Mouse (Mus musculus) bone marrow, adult 2 months (tissue): ENCODE data around the gene Rin1. TPM values are rescaled to one million over a fixed set of nuclear protein-coding genes. Genes with fewer than 3 reads are reported as not detected.

Experiments
- H3K27ac ChIP-seq: fragments of 200-500 bp; 2 replicates; pipeline ENCODE4 v1.5.1; 2012; ENCODE audit warnings: low read depth, mild to moderate bottlenecking, control low read depth, inconsistent platforms, low read length; ENCODE audit not compliant: control insufficient read depth, poor library complexity, insufficient read depth
- H3K4me1 ChIP-seq: fragments of 200-500 bp; 2 replicates; pipeline ENCODE4 v1.6.1; 2011; ENCODE audit warnings: low read length; ENCODE audit not compliant: control insufficient read depth, insufficient read depth
- H3K4me3 ChIP-seq: fragments of 200-500 bp; replicated peaks from 2 replicates; pipeline ENCODE3; 2011; ENCODE audit warnings: mild to moderate bottlenecking, low read depth, low read length, control low read depth; ENCODE audit not compliant: control insufficient read depth
- CTCF ChIP-seq: fragments of 200-500 bp; IDR thresholded peaks from 2 replicates; pipeline ENCODE4 v1.5.1; 2011; ENCODE audit warnings: low read length, control low read depth; ENCODE audit not compliant: control insufficient read depth, insufficient read depth
- POLR2A ChIP-seq: fragments of 200-500 bp; IDR thresholded peaks from 2 replicates; pipeline ENCODE4 v1.6.1; 2011; ENCODE audit warnings: low read depth, mild to moderate bottlenecking, control low read depth, low read length, borderline replicate concordance; ENCODE audit not compliant: control insufficient read depth
- WGBS: fragments of 180-500 bp; shearing (Covaris S2); methylation state at CpG from one replicate; pipeline ENCODE4 v1.1.7; 2018; 5-methylcytosine and 5-hydroxymethylcytosine counted together
- polyA plus RNA-seq: library from polyadenylated mRNA; stranded (reverse); fragments of >200 nt; gene quantifications from 2 replicates; pipeline ENCODE4 v1.2.4, GENCODE M21; 2011; ENCODE audit warnings: low replicate concordance; ENCODE audit not compliant: missing spikeins, insufficient read depth, insufficient read length

The Rin1 gene
- polyA plus RNA-seq, 1 experiment, result 3.6 TPM

DNA sequence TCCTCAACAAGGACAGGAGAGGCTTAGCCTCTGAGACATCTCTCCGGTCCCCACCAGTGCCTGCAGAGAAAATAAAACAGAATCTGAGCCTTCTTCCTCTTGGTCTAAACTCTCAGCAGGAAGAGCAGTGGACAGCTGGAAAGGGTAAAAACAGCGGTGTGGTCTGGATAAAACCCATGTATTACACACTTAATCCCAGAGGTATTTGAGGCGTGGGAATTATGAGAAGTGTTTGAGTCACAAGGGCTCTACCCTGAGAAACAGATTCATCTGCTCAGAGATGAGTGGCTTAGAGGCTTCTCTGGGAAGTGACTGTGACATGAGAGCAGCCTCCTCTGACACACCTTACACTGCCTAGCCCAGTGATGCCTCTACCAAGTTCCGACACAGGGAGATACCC lies 32.7 kb upstream of the Rin1 start:
- Histone ChIP-seq H3K4me1 (no peaks in the 10 kb centered on the region; the same call in 1 of the 2 replicates), H3K27ac (no peak overlapping the region), H3K4me3 (no peak overlapping the region)
- no peak for TF ChIP-seq POLR2A
- no peak for TF ChIP-seq CTCF
- 82% methylated on average over 4 of the region's 4 CpGs for WGBS

DNA sequence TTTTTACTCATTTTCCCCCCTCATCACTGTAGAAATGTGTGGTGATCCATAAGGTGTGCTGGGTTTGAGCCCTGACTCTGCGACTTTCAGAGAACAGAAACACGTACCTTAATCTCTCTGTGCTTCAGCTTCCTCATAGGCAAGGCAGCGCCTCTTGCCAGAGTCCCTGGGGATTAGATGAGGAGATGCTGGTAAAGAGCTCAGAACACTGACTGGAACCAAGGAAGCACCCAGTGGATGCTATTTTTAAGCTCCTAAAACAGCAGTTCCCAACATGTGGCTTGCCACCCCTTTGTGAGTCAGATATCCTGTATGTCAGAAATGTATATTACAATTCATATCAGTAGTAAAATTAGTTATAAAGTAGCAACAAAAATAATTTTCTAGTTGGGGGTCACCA lies 32.1 kb upstream of the Rin1 start:
- Histone ChIP-seq H3K4me1 (no peaks in the 10 kb centered on the region; the same call in 1 of the 2 replicates), H3K27ac (no peak overlapping the region)
- WGBS, result 70% methylated on average over 3 of the region's 3 CpGs

DNA sequence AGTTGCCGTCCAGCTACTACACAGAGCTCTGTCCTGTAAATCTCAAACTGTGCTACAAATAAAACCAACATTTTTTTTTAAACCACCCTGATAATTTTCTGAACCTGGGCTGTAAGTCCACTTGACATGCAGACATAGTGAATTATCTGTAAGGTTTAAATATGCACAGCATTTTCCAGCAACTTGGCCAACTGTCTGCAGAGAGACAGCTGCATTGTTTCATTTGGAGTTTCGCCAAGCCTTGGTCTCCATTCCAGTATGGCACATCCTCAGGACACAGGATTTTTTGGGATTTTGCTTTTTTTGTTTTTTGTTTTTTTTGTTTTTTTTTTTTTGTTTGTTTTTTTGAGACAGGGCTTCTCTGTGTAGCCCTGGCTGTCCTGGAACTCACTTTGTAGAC lies 28.9 kb upstream of the Rin1 start:
- H3K27ac ChIP-seq, result no peak overlapping the region
- no peaks in the 10 kb centered on the region; the same call in 1 of the 2 replicates for H3K4me1 ChIP-seq
- WGBS, result 84% methylated on average over 2 of the region's 2 CpGs
- no peak for TF ChIP-seq CTCF
- TF ChIP-seq POLR2A, result no peak
- H3K4me3 ChIP-seq, result no peak overlapping the region

More for the DNA sequence above, 32.1 kb upstream of the Rin1 start:
- TF ChIP-seq POLR2A, result no peak
- TF ChIP-seq CTCF, result no peak
- no peak overlapping the region for H3K4me3 ChIP-seq

DNA sequence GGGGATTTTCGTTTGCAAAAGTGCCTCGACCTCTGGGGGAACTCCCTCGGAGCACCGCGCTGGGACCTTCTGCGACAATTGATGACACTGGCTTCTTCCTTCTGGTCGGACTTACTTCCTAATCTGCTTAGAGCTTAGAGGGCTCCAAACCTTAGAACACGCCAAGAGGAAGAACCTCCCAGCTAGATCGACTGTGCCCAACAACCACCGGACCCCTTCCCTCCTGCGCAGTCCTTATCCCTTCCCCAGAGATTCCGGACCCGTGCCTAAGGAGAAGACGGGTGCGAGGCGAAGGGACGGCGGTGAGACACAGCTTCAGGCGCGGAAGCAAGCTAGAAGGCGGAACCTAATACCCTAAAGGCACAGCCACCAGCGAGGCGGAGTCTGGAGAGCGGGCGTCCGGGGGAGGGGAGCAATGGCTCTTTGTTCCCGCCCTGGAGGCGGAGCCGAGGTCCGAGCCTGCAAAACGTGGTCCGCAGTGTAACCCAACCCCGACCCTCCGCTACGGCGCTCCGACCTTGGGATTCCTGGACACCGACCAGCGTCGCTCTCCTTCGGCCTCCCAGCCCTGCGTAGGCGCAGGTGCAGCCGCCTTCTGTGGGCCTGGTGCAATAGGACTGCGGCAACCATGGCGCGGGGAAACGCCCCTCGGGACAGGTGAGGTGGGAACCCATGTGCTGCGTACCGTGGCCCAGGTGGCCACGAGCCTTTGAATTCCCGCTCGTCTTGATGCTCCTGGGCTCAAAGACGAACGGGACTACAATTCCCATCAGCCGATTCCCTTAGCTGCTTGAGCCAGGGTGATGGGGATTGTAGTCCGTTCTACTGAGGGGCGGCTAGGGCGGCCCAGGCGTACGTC lies 26.4 kb upstream of the Rin1 start, which contains the start of gene Slc29a2:
Gene Slc29a2 (plus strand): TSS at position 240 of the 859 bp plus-strand sequence.
- under 1% methylated on average over 62 of the region's 62 CpGs for WGBS
- TF ChIP-seq CTCF (no peak), POLR2A (peak; percentile 90)
- H3K4me1 ChIP-seq, result no peaks in the 10 kb centered on the region; the same call in 1 of the 2 replicates
- peak within 1 kb of the TSS; percentile 81 for H3K27ac ChIP-seq
- H3K4me3 ChIP-seq, result peak within 1 kb of the TSS; percentile 75

DNA sequence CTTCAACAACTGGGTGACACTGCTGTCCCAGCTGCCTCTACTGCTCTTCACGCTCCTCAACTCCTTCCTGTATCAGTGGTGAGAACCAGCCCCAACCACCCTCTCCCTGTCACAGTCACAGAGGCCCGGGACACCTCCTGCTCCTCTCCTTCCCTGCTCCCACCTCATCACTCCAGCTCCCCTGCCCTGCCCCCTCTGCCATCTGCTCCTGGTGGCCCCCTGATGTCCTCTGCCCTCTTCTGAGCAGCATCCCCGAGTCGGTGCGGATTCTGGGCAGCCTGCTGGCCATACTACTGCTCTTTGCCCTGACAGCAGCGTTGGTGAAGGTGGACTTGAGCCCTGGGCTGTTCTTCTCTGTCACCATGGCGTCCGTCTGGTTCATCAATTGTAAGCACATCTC lies 24.2 kb upstream of the Rin1 start:
- no peak overlapping the region for H3K4me3 ChIP-seq
- no peak overlapping the region for H3K27ac ChIP-seq
- 89% methylated on average over 8 of the region's 8 CpGs for WGBS
- TF ChIP-seq CTCF, result no peak
- no peak for TF ChIP-seq POLR2A
- H3K4me1 ChIP-seq, result no peaks in the 10 kb centered on the region; the same call in 1 of the 2 replicates

DNA sequence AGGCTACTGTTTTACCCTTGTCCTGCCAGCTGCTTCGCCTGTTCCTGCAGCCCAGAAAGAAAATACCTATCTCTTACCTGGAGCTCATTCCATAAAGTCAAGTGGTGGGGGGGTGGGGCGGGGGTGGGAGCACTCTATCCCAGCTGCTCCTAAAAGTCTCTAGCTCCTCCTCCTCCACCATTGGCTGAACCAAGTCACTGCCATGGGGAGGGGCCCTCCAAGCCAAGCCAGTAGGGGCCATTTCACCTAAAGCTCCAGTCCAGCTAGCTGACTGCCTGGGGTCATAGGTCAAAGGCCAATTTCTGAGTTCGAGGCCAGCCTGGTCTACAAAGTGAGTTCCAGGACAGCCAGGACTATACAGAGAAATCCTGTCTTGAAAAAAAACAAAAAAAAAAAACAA lies 17.6 kb upstream of the Rin1 start:
- Histone ChIP-seq H3K4me3 (no peak overlapping the region), H3K27ac (no peak overlapping the region), H3K4me1 (no peaks in the 10 kb centered on the region)
- TF ChIP-seq CTCF, result no peak
- no peak for TF ChIP-seq POLR2A
- WGBS, result 78% methylated on average over 3 of the region's 3 CpGs

DNA sequence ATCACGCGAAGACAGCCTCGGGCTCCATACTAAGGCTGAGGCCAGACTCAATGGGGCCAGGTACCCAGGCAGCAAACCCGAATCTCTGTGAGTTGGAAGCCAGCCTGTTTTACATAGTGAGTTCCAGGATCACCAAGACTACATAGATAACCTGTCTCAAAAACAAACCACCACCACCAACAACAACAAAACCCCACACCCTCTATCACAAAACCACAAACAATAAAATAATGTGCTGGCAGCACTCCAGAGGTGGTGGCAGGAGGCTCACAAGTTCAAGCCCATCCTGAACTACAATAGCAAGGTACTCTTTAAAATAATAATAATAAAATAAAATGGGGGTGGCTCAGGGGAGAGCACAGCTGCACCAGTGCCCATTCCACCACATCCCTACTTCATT lies 13.7 kb upstream of the Rin1 start:
- Histone ChIP-seq H3K27ac (no peak overlapping the region), H3K4me1 (no peaks in the 10 kb centered on the region; the same call in 1 of the 2 replicates), H3K4me3 (no peak overlapping the region)
- 79% methylated on average over 4 of the region's 4 CpGs for WGBS
- TF ChIP-seq CTCF (no peak), POLR2A (no peak)

DNA sequence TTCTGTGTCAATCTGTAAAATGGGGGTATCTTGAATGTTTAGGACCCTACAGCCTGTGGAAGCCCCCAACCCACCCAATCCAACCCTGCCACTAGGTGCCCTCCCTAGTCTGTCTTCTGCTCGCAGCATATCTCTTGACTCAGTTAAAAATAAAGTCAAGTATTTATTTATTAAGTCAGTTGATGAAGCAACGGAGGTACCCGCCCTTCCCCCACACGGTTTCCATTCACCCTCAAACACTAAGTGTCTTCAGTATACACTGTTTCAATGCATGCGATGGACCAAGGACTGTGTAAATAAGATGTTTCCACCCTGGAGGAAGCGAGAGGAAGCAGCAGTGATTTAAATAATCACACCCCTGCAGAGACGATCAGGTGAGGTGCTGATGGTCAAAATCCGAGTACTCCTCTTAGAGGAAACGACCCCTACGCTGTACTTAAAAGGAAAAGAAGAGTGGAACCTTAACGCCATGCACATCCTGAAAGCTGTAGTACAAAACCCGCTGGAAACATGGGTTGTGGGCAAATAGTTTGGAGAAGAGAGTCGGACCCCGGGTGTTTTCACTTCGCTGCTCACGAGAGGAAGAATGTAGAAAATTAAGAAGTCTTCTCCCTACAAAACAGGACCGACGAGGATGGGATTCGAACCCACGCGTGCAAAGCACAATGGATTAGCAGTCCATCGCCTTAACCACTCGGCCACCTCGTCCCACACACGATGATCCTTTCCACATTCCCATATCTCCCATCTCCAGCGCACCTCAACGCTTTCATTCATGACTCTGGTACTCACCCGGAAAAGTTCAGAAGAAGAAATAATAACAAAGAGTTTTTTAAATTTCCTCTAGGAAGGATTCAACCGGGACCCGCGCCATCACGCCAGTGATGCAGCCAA lies 12.4 kb upstream of the Rin1 start:
- WGBS, result 7% methylated on average over 32 of the region's 32 CpGs
- TF ChIP-seq CTCF (no peak), POLR2A (no peak)
- H3K27ac ChIP-seq, result no peak overlapping the region
- no peaks in the 10 kb centered on the region; the same call in 1 of the 2 replicates for H3K4me1 ChIP-seq
- H3K4me3 ChIP-seq, result peak overlapping the region; percentile 91
